Mouse (Mus musculus): ENCODE measurements around the gene Olfm4. TPM values are rescaled to one million over a fixed set of nuclear protein-coding genes. Genes with fewer than 3 reads are reported as not detected.

The Olfm4 gene
- polyA plus RNA-seq (2016; fragmentation: Nextera tagmentation; extraction: Ambion mirVana), result 0.21 and 0.68 TPM in 2 replicates

DNA sequence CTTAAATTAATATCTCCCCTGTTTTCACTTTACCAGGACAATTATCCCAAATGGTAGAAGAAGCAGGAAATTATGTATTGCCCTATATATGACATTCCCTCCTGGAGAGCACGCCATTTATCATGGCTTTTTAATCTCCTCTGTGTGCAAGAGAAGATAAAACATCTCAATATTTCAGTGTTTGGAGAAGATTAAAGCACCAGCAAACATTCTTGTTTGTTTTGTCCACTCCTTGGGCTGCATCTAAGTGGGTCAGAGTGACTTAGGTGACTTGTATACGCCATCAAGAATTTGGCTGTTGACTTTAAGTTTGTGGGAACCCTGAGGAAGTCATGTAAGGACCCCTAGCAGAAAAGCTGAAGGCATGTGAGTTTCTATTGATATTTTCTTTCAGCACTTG, at the start of gene Olfm4:
Gene Olfm4, plus strand, starts transcription at position 301 of the 400 bp plus-strand sequence.
- no peak within 1 kb of the TSS for H3K27ac ChIP-seq (replicated peaks)
- H3K4me1 ChIP-seq, result no peaks in the 10 kb centered on the region
- DNase-seq (ENCODE audit: low spot score), result no peak
- H3K36me3 ChIP-seq (replicated peaks), result no peaks in the 10 kb centered on the region
- 87% methylated on average over 2 of the region's 2 CpGs for WGBS
- no peaks in the 10 kb centered on the region for H3K9me3 ChIP-seq
- no peaks in the 10 kb centered on the region for H3K27me3 ChIP-seq (replicated peaks; ENCODE audit: low read depth, poor library complexity, severe bottlenecking)
- no peak within 1 kb of the TSS for H3K4me3 ChIP-seq

DNA sequence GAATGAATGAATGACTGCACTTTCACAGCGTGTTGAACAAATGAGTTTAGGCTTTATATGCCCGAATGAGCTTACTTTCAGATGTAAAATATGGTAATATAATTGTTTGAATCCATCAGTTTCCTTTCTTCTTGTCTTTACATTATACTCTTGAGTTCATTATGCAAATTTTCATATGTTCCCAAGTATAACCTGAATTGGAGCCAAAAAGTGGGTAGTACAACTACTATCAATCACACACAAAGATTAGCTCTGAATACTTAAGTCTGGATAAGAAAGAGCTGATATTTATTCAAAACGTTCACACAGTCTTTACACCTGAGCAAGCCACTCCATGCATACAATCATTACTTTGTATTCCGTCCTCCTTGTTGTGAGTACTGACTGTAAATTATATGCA, 49.5 kb upstream of the Olfm4 start:
- WGBS, result 80% methylated on average over 4 of the region's 4 CpGs
- no peak overlapping the region for H3K27ac ChIP-seq (replicated peaks)
- no peaks in the 10 kb centered on the region for H3K9me3 ChIP-seq
- no peak overlapping the region for H3K4me3 ChIP-seq
- no peaks in the 10 kb centered on the region for H3K36me3 ChIP-seq (replicated peaks)
- no peak for DNase-seq (ENCODE audit: low spot score)
- H3K27me3 ChIP-seq (replicated peaks; ENCODE audit: low read depth, poor library complexity, severe bottlenecking), result no peaks in the 10 kb centered on the region
- no peaks in the 10 kb centered on the region for H3K4me1 ChIP-seq

DNA sequence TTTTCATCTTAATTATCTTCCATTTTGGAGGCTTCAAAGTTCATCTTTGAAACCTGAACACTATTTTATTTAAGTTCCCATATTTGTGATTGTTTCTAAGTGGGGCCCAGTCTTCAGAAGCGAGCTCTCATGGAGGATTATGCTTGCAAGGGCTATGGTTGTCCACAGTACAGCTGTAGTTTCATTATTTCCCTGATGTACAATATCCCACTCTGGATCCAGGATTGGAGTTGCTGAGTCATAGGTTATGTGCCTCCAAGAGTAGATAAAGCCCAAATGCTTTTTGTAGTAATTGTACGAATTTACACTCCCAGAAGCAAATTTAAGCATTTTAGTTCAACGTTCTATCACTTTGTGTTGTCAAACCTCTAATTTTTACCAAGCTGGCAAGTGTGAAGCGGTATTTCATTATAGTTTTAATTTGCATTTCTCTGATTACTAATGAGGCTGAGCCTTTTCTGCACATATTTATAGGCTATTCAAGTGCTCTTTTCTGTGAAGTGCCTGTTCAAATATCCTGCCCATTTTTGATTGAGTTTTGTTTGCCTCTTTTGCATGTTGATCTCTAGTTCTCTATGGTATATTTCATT, 46.9 kb upstream of the Olfm4 start:
- Histone ChIP-seq H3K4me1 (no peaks in the 10 kb centered on the region), H3K27ac (replicated peaks) (no peak overlapping the region), H3K9me3 (no peaks in the 10 kb centered on the region), H3K36me3 (replicated peaks) (no peaks in the 10 kb centered on the region), H3K27me3 (replicated peaks; ENCODE audit: low read depth, poor library complexity, severe bottlenecking) (no peaks in the 10 kb centered on the region), H3K4me3 (no peak overlapping the region)
- DNase-seq (ENCODE audit: low spot score), result no peak
- 89% methylated on average over 4 of the region's 4 CpGs for WGBS

DNA sequence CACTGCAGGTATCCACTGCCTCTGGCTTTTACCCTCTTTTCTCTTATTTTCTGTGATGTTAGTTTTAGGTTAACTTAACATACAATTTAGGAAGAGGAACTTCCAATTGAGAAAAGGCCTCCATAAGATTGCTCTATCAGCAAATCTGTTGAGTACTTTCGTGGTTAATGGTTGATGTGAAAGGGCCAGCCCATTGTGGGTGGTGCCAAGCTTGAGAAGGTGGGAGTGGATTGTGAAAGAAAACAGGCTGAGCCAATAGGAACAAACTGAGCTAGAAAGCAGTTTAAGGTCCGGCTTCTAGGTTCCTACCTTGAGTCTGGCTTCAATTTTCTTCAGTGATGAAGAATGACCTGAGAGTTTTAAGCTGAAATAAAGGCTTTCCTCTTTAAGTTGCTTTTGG, 38.0 kb upstream of the Olfm4 start:
- Histone ChIP-seq H3K36me3 (replicated peaks) (no peaks in the 10 kb centered on the region), H3K27me3 (replicated peaks; ENCODE audit: low read depth, poor library complexity, severe bottlenecking) (no peaks in the 10 kb centered on the region), H3K4me1 (no peaks in the 10 kb centered on the region), H3K27ac (replicated peaks) (no peak overlapping the region), H3K9me3 (no peaks in the 10 kb centered on the region), H3K4me3 (no peak overlapping the region)
- 68% methylated on average over 2 of the region's 2 CpGs for WGBS
- no peak for DNase-seq (ENCODE audit: low spot score)

DNA sequence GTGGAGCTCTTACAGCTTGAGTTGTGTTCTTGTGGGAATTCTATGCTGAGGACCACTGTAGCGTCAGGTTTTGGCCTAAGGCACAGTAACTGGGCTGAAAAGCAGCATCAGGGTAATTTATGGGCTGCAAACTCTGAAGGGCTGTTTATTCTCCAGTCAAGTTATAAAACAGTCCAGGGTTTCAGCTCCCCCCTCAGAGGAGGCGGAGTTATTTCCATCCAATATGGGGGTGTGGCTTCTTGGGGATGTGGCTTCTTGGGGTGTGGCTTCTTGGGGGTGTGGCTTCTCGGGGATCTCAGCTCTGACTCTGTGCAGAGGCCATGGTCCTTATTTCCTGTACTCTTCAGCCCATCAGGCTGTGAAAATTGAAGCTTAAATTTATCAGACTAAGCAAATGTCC, 28.2 kb upstream of the Olfm4 start:
- no peaks in the 10 kb centered on the region for H3K27me3 ChIP-seq (replicated peaks; ENCODE audit: low read depth, poor library complexity, severe bottlenecking)
- DNase-seq (ENCODE audit: low spot score), result no peak
- WGBS, result 79% methylated on average over 3 of the region's 3 CpGs

DNA sequence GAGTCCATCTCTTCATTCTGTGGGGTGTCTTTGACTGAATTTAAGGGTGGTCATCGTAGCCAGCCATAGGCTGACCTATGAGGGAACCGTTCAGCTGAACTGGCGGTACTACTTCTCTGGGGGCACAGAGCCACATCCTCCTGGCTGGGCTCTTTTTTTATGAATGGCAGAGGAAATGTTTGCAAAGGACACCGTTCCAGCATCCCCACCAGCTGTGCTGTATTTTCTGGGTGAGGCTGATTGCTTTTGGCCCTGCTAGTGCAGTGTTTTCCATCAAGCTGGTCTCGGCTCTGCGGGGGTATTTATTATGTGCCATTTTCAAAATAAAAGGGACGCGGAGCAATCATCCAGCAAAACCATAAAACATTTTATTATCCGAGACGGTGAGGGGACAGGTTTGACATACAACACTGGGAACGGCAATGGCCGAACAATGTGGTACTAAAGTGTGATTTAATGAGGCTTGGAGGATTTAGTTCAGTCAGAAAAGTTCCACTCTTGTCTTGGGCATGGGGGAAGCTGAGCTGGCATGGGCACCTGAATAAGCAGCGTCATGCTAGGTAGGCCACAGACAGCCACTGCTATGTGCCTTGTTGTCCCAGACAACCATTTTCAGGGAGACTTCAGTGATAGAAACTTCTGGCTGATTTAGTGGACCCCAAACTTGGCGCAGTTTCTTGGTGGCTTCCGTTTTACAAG, 25.9 kb upstream of the Olfm4 start:
- WGBS, result 91% methylated on average over 15 of the region's 15 CpGs
- no peak overlapping the region for H3K27ac ChIP-seq (replicated peaks)
- no peaks in the 10 kb centered on the region for H3K4me1 ChIP-seq
- H3K4me3 ChIP-seq, result no peak overlapping the region
- DNase-seq (ENCODE audit: low spot score), result no peak
- H3K9me3 ChIP-seq, result no peaks in the 10 kb centered on the region
- no peaks in the 10 kb centered on the region for H3K36me3 ChIP-seq (replicated peaks)
- no peaks in the 10 kb centered on the region for H3K27me3 ChIP-seq (replicated peaks; ENCODE audit: low read depth, poor library complexity, severe bottlenecking)

More for the DNA sequence above, 28.2 kb upstream of the Olfm4 start:
- Histone ChIP-seq H3K36me3 (replicated peaks) (no peaks in the 10 kb centered on the region), H3K27ac (replicated peaks) (no peak overlapping the region), H3K4me3 (no peak overlapping the region), H3K4me1 (no peaks in the 10 kb centered on the region), H3K9me3 (no peaks in the 10 kb centered on the region)

DNA sequence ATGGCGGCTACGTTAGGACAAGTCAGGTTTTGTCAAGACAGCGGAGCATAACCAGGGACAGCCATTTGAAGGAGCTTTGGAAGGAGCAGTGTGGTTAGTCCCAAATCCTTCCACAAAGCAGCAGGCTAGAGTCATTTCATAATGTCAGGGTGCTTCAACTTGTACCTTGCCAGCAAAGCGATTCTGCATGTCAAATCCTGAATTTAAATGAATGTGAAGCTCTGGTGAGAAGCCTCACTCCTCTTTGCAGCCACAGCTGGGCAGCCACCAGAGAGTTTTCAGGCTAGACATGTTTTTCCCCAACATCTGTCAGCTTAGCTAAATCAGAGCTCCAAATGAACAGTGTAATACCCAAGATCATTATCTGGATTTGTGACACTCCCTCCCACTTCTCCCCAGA, 22.7 kb upstream of the Olfm4 start:
- Histone ChIP-seq H3K4me3 (no peak overlapping the region), H3K27me3 (replicated peaks; ENCODE audit: low read depth, poor library complexity, severe bottlenecking) (no peaks in the 10 kb centered on the region), H3K9me3 (no peaks in the 10 kb centered on the region), H3K4me1 (peaks cover 4% of the 10 kb centered on the region; the same call in 1 of the 2 replicates), H3K36me3 (replicated peaks) (no peaks in the 10 kb centered on the region), H3K27ac (replicated peaks) (no peak overlapping the region)
- WGBS, result 80% methylated on average over 4 of the region's 4 CpGs
- no peak for DNase-seq (ENCODE audit: low spot score)

DNA sequence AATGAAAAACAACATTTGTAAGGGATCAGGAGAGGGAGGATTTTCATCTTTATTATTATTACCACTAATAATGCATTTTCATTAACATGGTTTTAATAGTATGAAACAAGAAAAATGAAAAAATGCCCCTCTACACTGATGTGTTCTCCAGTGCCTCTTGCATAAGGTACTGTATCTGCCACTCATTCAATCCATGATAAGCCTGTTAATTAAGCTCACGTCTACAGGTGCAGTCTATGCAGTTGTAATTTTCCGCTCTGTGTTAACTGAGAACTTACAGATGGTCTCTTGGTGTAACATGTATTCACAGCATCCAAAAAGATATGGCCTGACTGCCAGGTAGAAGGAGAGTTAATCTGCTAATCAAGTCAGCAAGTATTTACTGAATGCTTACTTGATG, 22.3 kb upstream of the Olfm4 start:
- Histone ChIP-seq H3K4me1 (peaks cover 4% of the 10 kb centered on the region; the same call in 1 of the 2 replicates), H3K27me3 (replicated peaks; ENCODE audit: low read depth, poor library complexity, severe bottlenecking) (no peaks in the 10 kb centered on the region), H3K4me3 (no peak overlapping the region), H3K36me3 (replicated peaks) (no peaks in the 10 kb centered on the region), H3K27ac (replicated peaks) (no peak overlapping the region), H3K9me3 (no peaks in the 10 kb centered on the region)
- 88% methylated on average over 2 of the region's 2 CpGs for WGBS
- no peak for DNase-seq (ENCODE audit: low spot score)

DNA sequence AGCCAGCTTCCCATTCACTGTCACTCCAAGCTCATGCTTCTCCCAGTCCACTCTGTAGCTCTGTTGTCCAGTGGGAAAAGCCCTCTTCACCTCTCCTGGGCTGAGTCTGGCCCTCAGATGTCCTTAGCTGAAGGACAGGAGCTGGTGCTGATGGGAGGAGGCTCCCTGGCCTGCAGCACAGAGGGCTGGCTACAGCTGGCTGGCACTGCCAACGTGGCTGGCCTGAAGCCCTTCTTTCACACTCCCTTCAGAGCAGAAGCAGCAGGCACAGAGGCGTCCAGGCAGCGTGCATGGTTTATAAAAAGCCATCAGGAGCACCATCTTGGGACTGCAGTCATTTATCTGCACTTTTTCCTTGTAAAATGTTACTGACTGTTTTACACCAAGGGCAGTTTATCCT, 13.7 kb upstream of the Olfm4 start:
- DNase-seq (ENCODE audit: low spot score), result no peak
- H3K4me1 ChIP-seq, result no peaks in the 10 kb centered on the region
- WGBS, result 70% methylated on average over 3 of the region's 3 CpGs
- no peak overlapping the region for H3K27ac ChIP-seq (replicated peaks)
- no peaks in the 10 kb centered on the region for H3K9me3 ChIP-seq
- no peaks in the 10 kb centered on the region for H3K27me3 ChIP-seq (replicated peaks; ENCODE audit: low read depth, poor library complexity, severe bottlenecking)
- no peak overlapping the region for H3K4me3 ChIP-seq
- no peaks in the 10 kb centered on the region for H3K36me3 ChIP-seq (replicated peaks)

DNA sequence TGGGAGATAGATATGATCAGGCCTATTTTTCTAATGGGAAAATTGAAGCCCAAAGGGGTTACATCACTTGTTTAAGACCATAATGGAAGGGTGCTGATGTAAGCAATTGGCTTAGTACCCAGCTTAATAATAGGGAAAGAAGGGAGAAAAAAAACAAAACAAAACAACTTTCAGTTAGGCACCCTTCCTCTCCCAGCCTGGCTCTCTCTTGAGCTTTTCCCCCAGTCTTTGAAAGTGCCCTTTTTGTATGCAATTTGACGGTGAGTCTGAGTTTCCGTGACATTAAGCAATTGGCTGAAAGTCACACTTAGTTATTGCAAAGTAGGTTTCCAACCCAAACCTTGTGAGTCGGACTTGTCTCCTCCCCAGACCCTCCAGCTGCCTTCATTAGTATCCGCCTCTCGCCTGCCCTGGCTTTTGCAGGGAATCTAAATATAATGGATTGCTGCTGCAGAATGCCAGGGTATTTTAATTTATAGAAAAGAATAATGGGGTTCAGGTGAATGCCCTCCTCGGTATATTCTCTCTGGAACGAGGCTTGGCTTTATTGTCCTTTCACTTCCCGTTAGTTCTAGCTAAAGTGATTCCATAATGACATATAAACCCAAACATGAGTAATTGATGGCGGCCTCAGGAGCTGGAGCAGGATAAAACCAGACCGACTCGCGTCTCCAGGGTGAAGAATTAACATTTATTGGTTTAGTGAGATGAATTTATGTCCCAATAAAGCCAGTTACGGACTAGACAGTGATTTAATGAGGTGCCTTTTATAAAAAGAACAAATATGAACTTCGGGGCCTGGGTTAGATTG, 12.7 kb upstream of the Olfm4 start:
- no peaks in the 10 kb centered on the region for H3K4me1 ChIP-seq
- no peak overlapping the region for H3K27ac ChIP-seq (replicated peaks)
- no peaks in the 10 kb centered on the region for H3K27me3 ChIP-seq (replicated peaks; ENCODE audit: low read depth, poor library complexity, severe bottlenecking)
- H3K9me3 ChIP-seq, result no peaks in the 10 kb centered on the region
- H3K36me3 ChIP-seq (replicated peaks), result no peaks in the 10 kb centered on the region
- DNase-seq (ENCODE audit: low spot score), result no peak
- WGBS, result 81% methylated on average over 14 of the region's 14 CpGs
- H3K4me3 ChIP-seq, result no peak overlapping the region

DNA sequence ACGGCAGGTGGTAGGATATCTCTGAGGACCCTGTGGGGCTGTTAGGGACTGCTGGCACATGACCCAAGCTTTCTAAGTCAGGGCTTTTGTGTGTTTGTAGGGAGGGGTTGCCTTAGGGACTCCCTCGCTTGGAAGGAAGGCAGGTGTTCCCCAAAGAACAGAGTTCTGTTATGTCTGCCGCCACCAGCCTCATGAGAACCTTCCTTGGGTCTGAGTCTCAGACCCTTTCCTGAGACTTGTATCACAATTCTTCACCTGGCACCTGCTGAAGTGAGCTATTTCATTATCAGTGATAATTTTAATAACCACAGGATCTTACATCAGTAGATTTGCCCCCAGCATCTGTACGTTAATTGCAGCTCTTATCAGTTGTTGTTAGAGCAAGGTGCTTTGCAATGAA, 2.4 kb upstream of the Olfm4 start:
- Histone ChIP-seq H3K4me1 (no peaks in the 10 kb centered on the region), H3K4me3 (no peak overlapping the region), H3K27me3 (replicated peaks; ENCODE audit: low read depth, poor library complexity, severe bottlenecking) (no peaks in the 10 kb centered on the region), H3K36me3 (replicated peaks) (no peaks in the 10 kb centered on the region), H3K27ac (replicated peaks) (no peak overlapping the region), H3K9me3 (no peaks in the 10 kb centered on the region)
- WGBS, result 79% methylated on average over 4 of the region's 4 CpGs
- no peak for DNase-seq (ENCODE audit: low spot score)

DNA sequence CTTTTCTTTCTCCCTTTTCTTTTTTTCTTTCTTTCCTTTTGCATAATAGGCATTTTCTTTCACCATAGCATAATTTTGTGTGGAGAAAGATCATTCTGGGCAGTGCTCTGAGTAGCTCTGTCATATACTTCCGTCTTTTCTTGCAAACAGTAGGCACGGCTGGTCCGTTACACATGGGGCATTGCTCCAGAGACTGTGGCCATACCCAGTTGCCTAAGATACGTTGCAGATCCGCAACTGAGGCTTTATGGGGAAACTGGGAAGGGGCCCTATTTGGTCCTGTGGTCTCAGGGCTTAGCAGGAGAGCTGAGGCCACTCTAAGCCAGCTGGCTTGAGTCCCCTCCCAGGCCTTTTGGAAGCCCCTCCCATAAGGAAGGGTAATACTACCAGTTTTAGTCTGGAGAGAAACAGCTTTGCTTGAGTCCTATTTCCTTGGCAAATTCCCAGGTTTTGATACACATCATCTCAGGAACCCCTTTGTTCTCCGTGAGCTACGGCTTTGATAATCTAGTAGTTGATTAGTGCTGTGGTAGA, 1.3 kb downstream of the Olfm4 start:
- no peaks in the 10 kb centered on the region for H3K36me3 ChIP-seq (replicated peaks)
- H3K4me1 ChIP-seq, result no peaks in the 10 kb centered on the region
- H3K27ac ChIP-seq (replicated peaks), result no peak overlapping the region
- no peak overlapping the region for H3K4me3 ChIP-seq
- 87% methylated on average over 7 of the region's 7 CpGs for WGBS
- DNase-seq (ENCODE audit: low spot score), result no peak
- no peaks in the 10 kb centered on the region for H3K27me3 ChIP-seq (replicated peaks; ENCODE audit: low read depth, poor library complexity, severe bottlenecking)
- H3K9me3 ChIP-seq, result no peaks in the 10 kb centered on the region
